Mouse (Mus musculus): ENCODE measurements around the gene Plekha5. TPM values are rescaled to one million over a fixed set of nuclear protein-coding genes. Genes with fewer than 3 reads are reported as not detected.
A peak's percentile ranks its signal among the peaks of the same experiment; 100 is the strongest.
"Not testable (repeated sequence)": the region's sequence is repeated elsewhere in the genome, so short reads cannot be mapped to it uniquely, and the experiment has no call there.

The Plekha5 gene
- polyA plus RNA-seq, 1 experiment from 2014 or later: 72.9 TPM

- CTCF ChIA-PET: no interaction called here
- no peaks in the 10 kb centered on the region for H3K27me3 ChIP-seq
- ATAC-seq: no peak
- no peak for TF ChIP-seq CTCF (IDR thresholded peaks at IDR 0.05)
- no peak for DNase-seq (ENCODE audit: low read depth, low spot score)
- in situ Hi-C loops (cut with MboI; ENCODE audit: low pct_unique_long_range_greater_than_20kb): no loop called here
- POLR2A ChIA-PET: no interaction called here
Measured at GRCm38 (mm10) chr6:140592713-140593112, 168.9 kb downstream of the Plekha5 start.

GRCm38 (mm10) chr6:140593420-140594170 is 169.7 kb downstream of the Plekha5 start:
- DNase-seq (ENCODE audit: low read depth, low spot score) (no peak), ATAC-seq (no peak)
- TF ChIP-seq CTCF (IDR thresholded peaks at IDR 0.05): no peak
- no peaks in the 10 kb centered on the region for H3K27me3 ChIP-seq
- in situ Hi-C loops (cut with MboI; ENCODE audit: low pct_unique_long_range_greater_than_20kb): no loop called here
- ChIA-PET POLR2A (no interaction called here), CTCF (interaction anchor here (1.0 kb wide), 2 partner anchors 17 to 118 kb away, joined by 3 read pairs; no protein-coding TSS in a partner anchor)

GRCm38 (mm10) chr6:140595551-140595950 is 171.7 kb downstream of the Plekha5 start:
- DNase-seq (ENCODE audit: low read depth, low spot score); in situ Hi-C loops (cut with MboI; ENCODE audit: low pct_unique_long_range_greater_than_20kb); H3K27me3 ChIP-seq; ATAC-seq: not testable (repeated sequence)
- ChIA-PET CTCF (interaction anchor here (0.6 to 1.3 kb wide), 4 partner anchors 9 to 119 kb away, joined by 3 to 4 read pairs (median 4); no protein-coding TSS in a partner anchor), POLR2A (interaction anchor here (0.7 kb wide), 1 partner anchor 123 kb away, joined by 4 read pairs; no protein-coding TSS in a partner anchor)

GRCm38 (mm10) chr6:140597381-140598329 is 173.8 kb downstream of the Plekha5 start:
- no peak for TF ChIP-seq CTCF (IDR thresholded peaks at IDR 0.05)
- ChIA-PET POLR2A (no interaction called here), CTCF (no interaction called here)
- no peaks in the 10 kb centered on the region for H3K27me3 ChIP-seq
- no peak for DNase-seq (ENCODE audit: low read depth, low spot score)
- ATAC-seq: no peak
- in situ Hi-C loops (cut with MboI; ENCODE audit: low pct_unique_long_range_greater_than_20kb): no loop called here

GRCm38 (mm10) chr6:140598516-140598915 is 174.7 kb downstream of the Plekha5 start:
- no peak for TF ChIP-seq CTCF (IDR thresholded peaks at IDR 0.05)
- in situ Hi-C loops (cut with MboI; ENCODE audit: low pct_unique_long_range_greater_than_20kb): no loop called here
- CTCF ChIA-PET: interaction anchor here (1.0 kb wide), 1 partner anchor 11 kb away, joined by 3 read pairs; no protein-coding TSS in a partner anchor
- POLR2A ChIA-PET: no interaction called here
- no peaks in the 10 kb centered on the region for H3K27me3 ChIP-seq
- no peak for ATAC-seq
- no peak for DNase-seq (ENCODE audit: low read depth, low spot score)

- ChIA-PET CTCF (interaction anchor here (0.7 to 1.0 kb wide), 3 partner anchors 10 to 113 kb away, joined by 3 read pairs; no protein-coding TSS in a partner anchor), POLR2A (no interaction called here)
- TF ChIP-seq CTCF (IDR thresholded peaks at IDR 0.05): no peak
- ATAC-seq (no peak), DNase-seq (ENCODE audit: low read depth, low spot score) (no peak)
- H3K27me3 ChIP-seq: no peaks in the 10 kb centered on the region
- in situ Hi-C loops (cut with MboI; ENCODE audit: low pct_unique_long_range_greater_than_20kb): no loop called here
Measured at GRCm38 (mm10) chr6:140599337-140599736, 175.5 kb downstream of the Plekha5 start.

GRCm38 (mm10) chr6:140600671-140601070 is 176.8 kb downstream of the Plekha5 start:
- CTCF ChIA-PET; POLR2A ChIA-PET; H3K27me3 ChIP-seq; in situ Hi-C loops (cut with MboI; ENCODE audit: low pct_unique_long_range_greater_than_20kb); ATAC-seq; DNase-seq (ENCODE audit: low read depth, low spot score): not testable (repeated sequence)

- no peak for DNase-seq (ENCODE audit: low read depth, low spot score)
- POLR2A ChIA-PET: no interaction called here
- no peak for ATAC-seq
- TF ChIP-seq CTCF (IDR thresholded peaks at IDR 0.05): no peak
- in situ Hi-C loops (cut with MboI; ENCODE audit: low pct_unique_long_range_greater_than_20kb): no loop called here
- CTCF ChIA-PET: no interaction called here
- H3K27me3 ChIP-seq: no peaks in the 10 kb centered on the region
Measured at GRCm38 (mm10) chr6:140601175-140601574, 177.3 kb downstream of the Plekha5 start.

GRCm38 (mm10) chr6:140603228-140603944 is 179.5 kb downstream of the Plekha5 start:
- in situ Hi-C loops (cut with MboI; ENCODE audit: low pct_unique_long_range_greater_than_20kb): no loop called here
- DNase-seq (ENCODE audit: low read depth, low spot score): no peak
- no peaks in the 10 kb centered on the region for H3K27me3 ChIP-seq
- ChIA-PET CTCF (no interaction called here), POLR2A (no interaction called here)
- no peak for ATAC-seq
- TF ChIP-seq CTCF (IDR thresholded peaks at IDR 0.05): no peak

- DNase-seq (ENCODE audit: low read depth, low spot score); ATAC-seq; H3K27me3 ChIP-seq; POLR2A ChIA-PET; in situ Hi-C loops (cut with MboI; ENCODE audit: low pct_unique_long_range_greater_than_20kb): not testable (repeated sequence)
- CTCF ChIA-PET: interaction anchor here (0.8 kb wide), 1 partner anchor 9 kb away, joined by 4 read pairs; no protein-coding TSS in a partner anchor
- peak; percentile 51 for TF ChIP-seq CTCF (IDR thresholded peaks at IDR 0.05)
Measured at GRCm38 (mm10) chr6:140605173-140605572, 181.3 kb downstream of the Plekha5 start.
